Mouse (Mus musculus) MEL (cell line): ENCODE measurements around the gene Uba1. TPM values are rescaled to one million over a fixed set of nuclear protein-coding genes. Genes with fewer than 3 reads are reported as not detected.

Source experiments
- BHLHE40 ChIP-seq: IDR thresholded peaks from 2 replicates; pipeline ENCODE4 v1.6.1; 2012; ENCODE audit warnings: low read depth, mild to moderate bottlenecking, inconsistent platforms, low read length, improper control_type of control experiment, borderline replicate concordance
- CHD2 ChIP-seq: IDR thresholded peaks from 2 replicates; pipeline ENCODE4 v1.6.1; 2011; ENCODE audit warnings: low read length, improper control_type of control experiment
- E2F4 ChIP-seq: IDR thresholded peaks from 2 replicates; pipeline ENCODE4 v1.6.1; 2011; ENCODE audit warnings: low read depth, low read length, improper control_type of control experiment, borderline replicate concordance
- ELF1 ChIP-seq: IDR thresholded peaks from 2 replicates; pipeline ENCODE4 v1.6.1; 2014; ENCODE audit warnings: low read depth, mild to moderate bottlenecking, inconsistent platforms, low read length, improper control_type of control experiment, moderate library complexity
- EP300 ChIP-seq, 2 experiments: IDR thresholded peaks; 2 replicates each; pipeline ENCODE4 v1.6.1; 2011; ENCODE audit warnings: improper control_type of control experiment in 2 of 2, low read length in 2 of 2, low read depth in 1 of 2, mild to moderate bottlenecking in 1 of 2
- ETS1 ChIP-seq: IDR thresholded peaks from 2 replicates; pipeline ENCODE4 v1.6.1; 2012; ENCODE audit warnings: low read depth, mild to moderate bottlenecking, inconsistent platforms, low read length, improper control_type of control experiment, moderate library complexity
- GABPA ChIP-seq: IDR thresholded peaks from 2 replicates; pipeline ENCODE4 v1.6.1; 2012; ENCODE audit warnings: low read depth, mild to moderate bottlenecking, inconsistent platforms, low read length, improper control_type of control experiment, moderate library complexity
- JUND ChIP-seq: IDR thresholded peaks from 2 replicates; pipeline ENCODE4 v1.6.1; 2011; ENCODE audit warnings: low read depth, mild to moderate bottlenecking, improper control_type of control experiment, low read length
- KAT2A ChIP-seq: conservative IDR thresholded peaks from 2 replicates; pipeline ENCODE4 v1.6.1; 2012; ENCODE audit warnings: low read depth, low read length, improper control_type of control experiment, inconsistent platforms
- MAX ChIP-seq: IDR thresholded peaks from 2 replicates; pipeline ENCODE4 v1.6.1; 2011; ENCODE audit warnings: low read length, improper control_type of control experiment
- MXI1 ChIP-seq: IDR thresholded peaks from 2 replicates; pipeline ENCODE4 v1.6.1; 2011; ENCODE audit warnings: mild to moderate bottlenecking, low read depth, low read length, improper control_type of control experiment
- MYB ChIP-seq: IDR thresholded peaks from 2 replicates; pipeline ENCODE4 v1.6.1; 2011; ENCODE audit warnings: mild to moderate bottlenecking, low read depth, low read length, improper control_type of control experiment
- NELFE ChIP-seq: IDR thresholded peaks from 2 replicates; pipeline ENCODE4 v1.6.1; 2011; ENCODE audit warnings: low read depth, low read length, improper control_type of control experiment
- POLR2A ChIP-seq, 2 experiments: IDR thresholded peaks; 2 replicates each; pipeline ENCODE4 v1.6.1; 2011 to 2012; ENCODE audit warnings: low read length in 2 of 2, mild to moderate bottlenecking in 2 of 2, control low read depth in 1 of 2, improper control_type of control experiment in 1 of 2, low read depth in 1 of 2, moderate library complexity in 1 of 2; ENCODE audit not compliant: control insufficient read depth in 1 of 2, insufficient read depth in 1 of 2, poor library complexity in 1 of 2
- POLR2AphosphoS2 ChIP-seq: IDR thresholded peaks from 2 replicates; pipeline ENCODE4 v1.6.1; 2011; ENCODE audit warnings: low read length, improper control_type of control experiment
- RAD21 ChIP-seq: IDR thresholded peaks from 2 replicates; pipeline ENCODE4 v1.6.1; 2011; ENCODE audit warnings: mild to moderate bottlenecking, low read depth, low read length, improper control_type of control experiment
- SIN3A ChIP-seq: IDR thresholded peaks from 2 replicates; pipeline ENCODE4 v1.6.1; 2012; ENCODE audit warnings: low read length, improper control_type of control experiment, inconsistent platforms
- SMC3 ChIP-seq: IDR thresholded peaks from 2 replicates; pipeline ENCODE4 v1.6.1; 2011; ENCODE audit warnings: low read depth, low read length, improper control_type of control experiment
- TAL1 ChIP-seq: IDR thresholded peaks from 2 replicates; pipeline ENCODE4 v1.6.1; 2012; ENCODE audit warnings: mild to moderate bottlenecking, inconsistent platforms, low read length, moderate library complexity, mixed read lengths
- TBP ChIP-seq: IDR thresholded peaks from 2 replicates; pipeline ENCODE4 v1.8.0; 2011; ENCODE audit warnings: low read depth, low read length, improper control_type of control experiment
- UBTF ChIP-seq: IDR thresholded peaks from 2 replicates; pipeline ENCODE4 v1.6.1; 2012; ENCODE audit warnings: low read depth, mild to moderate bottlenecking, inconsistent platforms, low read length, improper control_type of control experiment, moderate library complexity, borderline replicate concordance; ENCODE audit not compliant: insufficient read depth
- USF1 ChIP-seq: IDR thresholded peaks from 2 replicates; pipeline ENCODE4 v1.6.1; 2014; ENCODE audit warnings: low read depth, mild to moderate bottlenecking, inconsistent platforms, low read length, improper control_type of control experiment, moderate library complexity
- USF2 ChIP-seq, 2 experiments: IDR thresholded peaks; 2 replicates each; pipeline ENCODE4 v1.6.1; 2011 to 2012; ENCODE audit warnings: improper control_type of control experiment in 2 of 2, low read length in 2 of 2, borderline replicate concordance in 1 of 2, inconsistent platforms in 1 of 2, low read depth in 1 of 2, mild to moderate bottlenecking in 1 of 2; ENCODE audit not compliant: insufficient read depth in 1 of 2
- ZC3H11A ChIP-seq: IDR thresholded peaks from 2 replicates; pipeline ENCODE4 v1.6.1; 2012; ENCODE audit warnings: low read depth, mild to moderate bottlenecking, inconsistent platforms, low read length, improper control_type of control experiment
- ZMIZ1 ChIP-seq: IDR thresholded peaks from 2 replicates; pipeline ENCODE4 v1.6.1; 2012; ENCODE audit warnings: low read depth, mild to moderate bottlenecking, inconsistent platforms, low read length, improper control_type of control experiment, moderate library complexity
- polyA plus RNA-seq, 2 experiments: library from polyadenylated mRNA; stranded (reverse) in 1 of 2; unstranded in 1 of 2; fragments of >175 nt in 1 of 2; fragments of >200 nt in 1 of 2; gene quantifications; 2 replicates each; pipeline versions ENCODE4 v1.2.1 to v1.2.4; 2012; ENCODE audit warnings: low replicate concordance in 2 of 2, low read depth in 1 of 2; ENCODE audit not compliant: insufficient read length in 2 of 2, insufficient read depth in 1 of 2, missing spikeins in 1 of 2
- total RNA-seq: library from RNA; depleted of rRNA; stranded (reverse); fragments of 300-350 nt; gene quantifications from 2 replicates; pipeline ENCODE4 v1.2.3, GENCODE M21; 2012

The Uba1 gene
- total and polyA plus RNA-seq, 3 experiments: 269 to 704 (median 530) TPM

- TF ChIP-seq USF2 (IDR thresholded peaks at IDR 0.05; ENCODE audit: borderline replicate concordance in 1 of 2, insufficient read depth in 1 of 2, low read depth in 1 of 2, low read length in 2 of 2) (no peak), TBP (peak; percentile 79; the same call in 1 of the 2 replicates), MXI1 (no peak; the same call in 1 of the 2 replicates), KAT2A (peak; percentile 23; the same call in 1 of the 2 replicates), RAD21 (no peak), MAX (no peak), NELFE (peak; percentile 88), ELF1 (peak; percentile 96), EP300 (IDR thresholded peaks at IDR 0.05; ENCODE audit: low read depth in 1 of 2, low read length in 2 of 2) (peak in 1 of 2 experiments; percentile 48; a peak in 2 of 4 replicates), BHLHE40 (no peak), SIN3A (no peak), MYB (peak; percentile 87), TAL1 (no peak), E2F4 (no peak), POLR2A (IDR thresholded peaks at IDR 0.05; ENCODE audit: control insufficient read depth in 1 of 2, insufficient read depth in 1 of 2, low read depth in 1 of 2, low read length in 2 of 2, poor library complexity in 1 of 2) (peak; percentile 63 to 73; a peak in 3 of 4 replicates), POLR2AphosphoS2 (peak; percentile 92), ZMIZ1 (peak; percentile 70; the same call in 1 of the 2 replicates), USF1 (no peak), SMC3 (0 out of 2 replicates have a peak, but pooled peaks have one; percentile 6), JUND (no peak), CHD2 (no peak), GABPA (no peak), UBTF (no peak), ZC3H11A (no peak), ETS1 (no peak)
- TF ChIP-seq, all 39 proteins: peak for 15
These were observed 45.7 kb downstream of the Uba1 start, which contains the start of gene Usp11 (continued) for GRCm38 (mm10) chrX:20703741-20704290.
